Mouse (Mus musculus) ovary, postnatal 10 days (tissue): ENCODE measurements around the gene 2700081O15Rik.
A peak's percentile ranks its signal among the peaks of the same experiment; 100 is the strongest.

Experiments used
- DNase-seq: peaks from one replicate; pipeline ENCODE4 v3.0.0; 2022; ENCODE audit warnings: low spot score

The 2700081O15Rik gene

GRCm38 (mm10) chr19:7420841-7421601, 3.6 kb downstream of the 2700081O15Rik start:
- DNase-seq: no peak

- DNase-seq: peak; percentile 53
Measured at GRCm38 (mm10) chr19:7421602-7422591, 4.5 kb downstream of the 2700081O15Rik start.

- no peak for DNase-seq
Measured at GRCm38 (mm10) chr19:7422656-7423027, 5.2 kb downstream of the 2700081O15Rik start.

GRCm38 (mm10) chr19:7423028-7423655, 5.7 kb downstream of the 2700081O15Rik start:
- peak; percentile 95 for DNase-seq

GRCm38 (mm10) chr19:7423656-7424030, 6.2 kb downstream of the 2700081O15Rik start:
- DNase-seq: no peak

GRCm38 (mm10) chr19:7424131-7424530, 6.7 kb downstream of the 2700081O15Rik start:
- no peak for DNase-seq

GRCm38 (mm10) chr19:7424590-7425397, 7.4 kb downstream of the 2700081O15Rik start:
- no peak for DNase-seq

GRCm38 (mm10) chr19:7425398-7425775, 8.0 kb downstream of the 2700081O15Rik start:
- no peak for DNase-seq

- DNase-seq: no peak
Measured at GRCm38 (mm10) chr19:7434887-7435286, 17.5 kb downstream of the 2700081O15Rik start.

- DNase-seq: no peak
Measured at GRCm38 (mm10) chr19:7436061-7436970, 18.9 kb downstream of the 2700081O15Rik start.

GRCm38 (mm10) chr19:7438295-7438694, 20.9 kb downstream of the 2700081O15Rik start:
- no peak for DNase-seq

- no peak for DNase-seq
Measured at GRCm38 (mm10) chr19:7441493-7441892, 24.1 kb downstream of the 2700081O15Rik start.

GRCm38 (mm10) chr19:7445105-7445504, 27.7 kb downstream of the 2700081O15Rik start:
- no peak for DNase-seq

- DNase-seq: no peak
Measured at GRCm38 (mm10) chr19:7445596-7445995, 28.2 kb downstream of the 2700081O15Rik start.

- DNase-seq: no peak
Measured at GRCm38 (mm10) chr19:7456803-7457202, 39.4 kb downstream of the 2700081O15Rik start.

GRCm38 (mm10) chr19:7458901-7459300, 41.5 kb downstream of the 2700081O15Rik start:
- DNase-seq: no peak

GRCm38 (mm10) chr19:7459370-7459769, 41.9 kb downstream of the 2700081O15Rik start:
- no peak for DNase-seq

- no peak for DNase-seq
Measured at GRCm38 (mm10) chr19:7467915-7468314, 50.5 kb downstream of the 2700081O15Rik start.

- no peak for DNase-seq
Measured at GRCm38 (mm10) chr19:7470643-7471042, 53.2 kb downstream of the 2700081O15Rik start.
